Mouse (Mus musculus): ENCODE measurements around the gene Frmd4a. TPM values are rescaled to one million over a fixed set of nuclear protein-coding genes. Genes with fewer than 3 reads are reported as not detected.

Frmd4a gene
- polyA plus RNA-seq, 1 experiment from 2014 or later: 3.8 TPM

- DNase-seq (ENCODE audit: low spot score): no peak
- Histone ChIP-seq H3K36me3 (ENCODE audit: control insufficient read depth, insufficient read depth, low read length) (no peaks in the 10 kb centered on the region), H3K9me3 (ENCODE audit: control insufficient read depth, low read length) (no peaks in the 10 kb centered on the region), H3K27ac (replicated peaks) (no peak overlapping the region; the same call in 1 of the 2 replicates), H3K27me3 (ENCODE audit: control insufficient read depth, insufficient read depth, low read length) (no peaks in the 10 kb centered on the region), H3K4me3 (ENCODE audit: low read depth, low read length) (no peak overlapping the region), H3K9ac (ENCODE audit: low read length) (no peak overlapping the region), H3K4me2 (replicated peaks; ENCODE audit: low read depth) (no peak overlapping the region), H3K4me1 (replicated peaks; ENCODE audit: control insufficient read depth, insufficient read depth) (no peaks in the 10 kb centered on the region; the same call in 1 of the 2 replicates)
- WGBS: 46% methylated on average over 10 of the region's 10 CpGs
- 0 out of 2 replicates have a peak, but pooled peaks have one; percentile 33 for ATAC-seq (ENCODE audit: low FRiP score, low TSS enrichment)
- no peak for TF ChIP-seq EP300 (optimal IDR thresholded peaks at IDR 0.05)
- no peak for TF ChIP-seq CTCF (IDR thresholded peaks at IDR 0.05; ENCODE audit: low read depth)
Measured at GRCm38 (mm10) chr2:4508959-4509615, 491.6 kb downstream of the Frmd4a start.

GRCm38 (mm10) chr2:4509739-4510138 lies 492.2 kb downstream of the Frmd4a start:
- 0 out of 2 replicates have a peak overlapping the region, but pooled peaks have one; percentile 1 for H3K27ac ChIP-seq (replicated peaks)
- H3K27me3 ChIP-seq (ENCODE audit: control insufficient read depth, insufficient read depth, low read length): no peaks in the 10 kb centered on the region
- DNase-seq (ENCODE audit: low spot score) (no peak), ATAC-seq (ENCODE audit: low FRiP score, low TSS enrichment) (peak; percentile 48; the same call in 1 of the 2 replicates)
- H3K36me3 ChIP-seq (ENCODE audit: control insufficient read depth, insufficient read depth, low read length): no peaks in the 10 kb centered on the region
- H3K9ac ChIP-seq (ENCODE audit: low read length): no peak overlapping the region
- WGBS: 31% methylated on average over 5 of the region's 5 CpGs
- no peaks in the 10 kb centered on the region; the same call in 1 of the 2 replicates for H3K4me1 ChIP-seq (replicated peaks; ENCODE audit: control insufficient read depth, insufficient read depth)
- H3K4me2 ChIP-seq (replicated peaks; ENCODE audit: low read depth): no peak overlapping the region
- TF ChIP-seq EP300 (optimal IDR thresholded peaks at IDR 0.05) (no peak), CTCF (IDR thresholded peaks at IDR 0.05; ENCODE audit: low read depth) (no peak)
- no peaks in the 10 kb centered on the region for H3K9me3 ChIP-seq (ENCODE audit: control insufficient read depth, low read length)
- no peak overlapping the region for H3K4me3 ChIP-seq (ENCODE audit: low read depth, low read length)

DNA sequence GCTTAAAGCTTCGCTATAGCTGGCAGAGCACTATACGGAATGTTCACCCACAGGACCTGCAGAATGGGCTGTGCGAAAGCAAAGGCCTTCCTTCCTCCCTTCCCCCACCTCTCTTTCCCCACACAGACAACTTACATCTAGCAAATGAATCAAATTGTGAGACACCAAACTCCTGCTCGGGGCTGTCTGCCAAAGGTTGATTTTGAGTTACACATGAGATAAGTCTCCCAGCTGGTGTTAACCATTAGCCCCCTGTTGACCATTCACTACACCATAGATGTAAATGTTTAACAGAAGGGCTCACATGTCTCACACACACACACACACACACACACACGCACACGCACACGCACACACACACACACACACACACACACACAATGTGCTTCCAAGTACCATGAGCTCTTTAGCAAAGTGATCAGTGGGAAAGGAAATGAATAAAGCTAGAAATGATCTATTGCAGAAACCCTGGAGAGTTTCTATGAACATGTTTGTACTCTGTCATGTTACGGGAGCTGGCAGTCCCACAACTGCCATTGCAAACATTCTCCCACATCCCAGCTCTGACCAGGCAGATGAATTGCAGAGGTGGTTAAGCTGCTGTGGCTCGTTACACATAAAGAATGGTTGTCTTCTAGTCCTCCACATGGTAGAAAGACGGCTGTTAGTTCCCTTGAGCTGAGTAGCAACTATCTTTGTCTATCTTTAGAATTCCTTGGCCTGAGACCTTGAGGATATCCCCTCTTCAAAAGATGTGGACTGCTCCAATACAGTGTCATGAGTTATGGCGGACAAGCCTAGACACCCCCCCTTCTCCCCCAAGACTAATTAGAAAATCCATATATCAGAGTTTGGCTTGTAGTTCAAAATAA lies 492.9 kb downstream of the Frmd4a start:
- TF ChIP-seq CTCF (IDR thresholded peaks at IDR 0.05; ENCODE audit: low read depth) (0 out of 2 replicates have a peak, but pooled peaks have one; percentile 6), EP300 (optimal IDR thresholded peaks at IDR 0.05) (no peak)
- Histone ChIP-seq H3K27me3 (ENCODE audit: control insufficient read depth, insufficient read depth, low read length) (no peaks in the 10 kb centered on the region), H3K36me3 (ENCODE audit: control insufficient read depth, insufficient read depth, low read length) (no peaks in the 10 kb centered on the region), H3K9ac (ENCODE audit: low read length) (no peak overlapping the region), H3K4me2 (replicated peaks; ENCODE audit: low read depth) (no peak overlapping the region), H3K4me1 (replicated peaks; ENCODE audit: control insufficient read depth, insufficient read depth) (no peaks in the 10 kb centered on the region; the same call in 1 of the 2 replicates), H3K9me3 (ENCODE audit: control insufficient read depth, low read length) (no peaks in the 10 kb centered on the region), H3K4me3 (ENCODE audit: low read depth, low read length) (no peak overlapping the region), H3K27ac (replicated peaks) (0 out of 2 replicates have a peak overlapping the region, but pooled peaks have one; percentile 1)
- DNase-seq (ENCODE audit: low spot score) (no peak), ATAC-seq (ENCODE audit: low FRiP score, low TSS enrichment) (peak; percentile 51)
- 47% methylated on average over 11 of the region's 11 CpGs for WGBS

- H3K36me3 ChIP-seq (ENCODE audit: control insufficient read depth, insufficient read depth, low read length): no peaks in the 10 kb centered on the region
- no peaks in the 10 kb centered on the region; the same call in 1 of the 2 replicates for H3K4me1 ChIP-seq (replicated peaks; ENCODE audit: control insufficient read depth, insufficient read depth)
- no peak overlapping the region for H3K4me3 ChIP-seq (ENCODE audit: low read depth, low read length)
- no peak overlapping the region for H3K27ac ChIP-seq (replicated peaks)
- H3K9me3 ChIP-seq (ENCODE audit: control insufficient read depth, low read length): no peaks in the 10 kb centered on the region
- H3K9ac ChIP-seq (ENCODE audit: low read length): no peak overlapping the region
- H3K4me2 ChIP-seq (replicated peaks; ENCODE audit: low read depth): no peak overlapping the region
- H3K27me3 ChIP-seq (ENCODE audit: control insufficient read depth, insufficient read depth, low read length): no peaks in the 10 kb centered on the region
- DNase-seq (ENCODE audit: low spot score) (no peak), ATAC-seq (ENCODE audit: low FRiP score, low TSS enrichment) (no peak)
- TF ChIP-seq EP300 (optimal IDR thresholded peaks at IDR 0.05) (no peak), CTCF (IDR thresholded peaks at IDR 0.05; ENCODE audit: low read depth) (no peak)
- 81% methylated on average over 2 of the region's 2 CpGs for WGBS
Measured at GRCm38 (mm10) chr2:4511080-4511386, 493.5 kb downstream of the Frmd4a start.

DNA sequence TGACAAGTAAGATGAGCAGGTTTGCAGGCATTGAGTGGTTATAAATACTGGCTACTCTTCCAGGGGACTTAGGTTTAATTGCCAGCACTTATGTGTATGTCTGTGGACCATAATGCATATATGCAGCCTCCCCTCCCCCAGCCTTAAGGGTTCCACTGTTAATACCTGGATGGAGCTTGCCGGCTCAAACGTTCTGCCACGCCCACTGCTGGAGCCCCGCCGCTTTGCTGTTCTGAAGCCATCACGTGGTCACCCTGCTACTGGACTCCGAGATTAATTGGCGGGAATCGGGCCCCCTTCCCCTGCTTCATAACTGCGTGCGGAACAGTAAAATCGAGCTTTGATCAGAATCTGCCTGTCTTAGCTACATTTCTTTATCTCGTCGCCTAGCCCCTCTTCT lies 495.1 kb downstream of the Frmd4a start:
- Histone ChIP-seq H3K9ac (ENCODE audit: low read length) (no peak overlapping the region), H3K27ac (replicated peaks) (no peak overlapping the region), H3K27me3 (ENCODE audit: control insufficient read depth, insufficient read depth, low read length) (no peaks in the 10 kb centered on the region), H3K4me1 (replicated peaks; ENCODE audit: control insufficient read depth, insufficient read depth) (no peaks in the 10 kb centered on the region; the same call in 1 of the 2 replicates), H3K9me3 (ENCODE audit: control insufficient read depth, low read length) (no peaks in the 10 kb centered on the region), H3K4me2 (replicated peaks; ENCODE audit: low read depth) (no peak overlapping the region), H3K36me3 (ENCODE audit: control insufficient read depth, insufficient read depth, low read length) (no peaks in the 10 kb centered on the region), H3K4me3 (ENCODE audit: low read depth, low read length) (no peak overlapping the region)
- ATAC-seq (ENCODE audit: low FRiP score, low TSS enrichment) (no peak), DNase-seq (ENCODE audit: low spot score) (peak; percentile 30)
- TF ChIP-seq EP300 (optimal IDR thresholded peaks at IDR 0.05) (no peak), CTCF (IDR thresholded peaks at IDR 0.05; ENCODE audit: low read depth) (no peak)
- 42% methylated on average over 14 of the region's 14 CpGs for WGBS

Measured in stomach, postnatal 0 days (tissue).